Mouse (Mus musculus): ENCODE data around the gene Krtap19-4. TPM values are rescaled to one million over a fixed set of nuclear protein-coding genes. Genes with fewer than 3 reads are reported as not detected.

Krtap19-4 gene
- not detected in 2 replicates for polyA plus RNA-seq (2014; fragmentation: Nextera tagmentation; extraction: Ambion mirVana)

- H3K4me1 ChIP-seq (replicated peaks; ENCODE audit: control insufficient read depth, insufficient read depth, low read length): no peaks in the 10 kb centered on the region
- H3K9me3 ChIP-seq (ENCODE audit: control insufficient read depth, low read length): no peaks in the 10 kb centered on the region
- no peaks in the 10 kb centered on the region for H3K36me3 ChIP-seq (ENCODE audit: control insufficient read depth, insufficient read depth, low read length)
- ATAC-seq (replicated peaks; ENCODE audit: low FRiP score) (no peak), DNase-seq (ENCODE audit: low spot score) (no peak)
- H3K4me3 ChIP-seq (ENCODE audit: low read depth, low read length): no peak within 1 kb of the TSS
- H3K4me2 ChIP-seq: no peak within 1 kb of the TSS
- no peaks in the 10 kb centered on the region for H3K27me3 ChIP-seq (replicated peaks; ENCODE audit: control insufficient read depth, insufficient read depth, low read length)
- WGBS: 81% methylated on average over 5 of the region's 5 CpGs
- no peak within 1 kb of the TSS for H3K9ac ChIP-seq (ENCODE audit: low read depth, low read length)
- H3K27ac ChIP-seq (ENCODE audit: low read depth, low read length): no peak within 1 kb of the TSS
Measured at GRCm38 (mm10) chr16:88884989-88885388, at the start of gene Krtap19-4. Krtap19-4 (minus strand) TSS chr16:88885089.

- Histone ChIP-seq H3K4me1 (replicated peaks; ENCODE audit: control insufficient read depth, insufficient read depth, low read length) (no peaks in the 10 kb centered on the region), H3K36me3 (ENCODE audit: control insufficient read depth, insufficient read depth, low read length) (no peaks in the 10 kb centered on the region), H3K4me3 (ENCODE audit: low read depth, low read length) (no peak within 1 kb of the TSS), H3K9me3 (ENCODE audit: control insufficient read depth, low read length) (no peaks in the 10 kb centered on the region), H3K27ac (ENCODE audit: low read depth, low read length) (no peak within 1 kb of the TSS), H3K27me3 (replicated peaks; ENCODE audit: control insufficient read depth, insufficient read depth, low read length) (no peaks in the 10 kb centered on the region), H3K4me2 (no peak within 1 kb of the TSS), H3K9ac (ENCODE audit: low read depth, low read length) (no peak within 1 kb of the TSS)
- no peak for ATAC-seq (replicated peaks; ENCODE audit: low FRiP score)
- no peak for DNase-seq (ENCODE audit: low spot score)
- WGBS: 87% methylated on average over 3 of the region's 3 CpGs
Measured at GRCm38 (mm10) chr16:88932165-88932564, 47.3 kb upstream of the Krtap19-4 start, which contains the start of gene Krtap19-9b. Krtap19-9b (minus strand) TSS chr16:88932265.

- H3K4me1 ChIP-seq (replicated peaks; ENCODE audit: control insufficient read depth, insufficient read depth, low read length): no peaks in the 10 kb centered on the region
- no peak within 1 kb of the TSS for H3K9ac ChIP-seq (ENCODE audit: low read depth, low read length)
- no peaks in the 10 kb centered on the region; the same call in 1 of the 2 replicates for H3K9me3 ChIP-seq (ENCODE audit: control insufficient read depth, low read length)
- WGBS: 88% methylated on average over 6 of the region's 6 CpGs
- no peak for ATAC-seq (replicated peaks; ENCODE audit: low FRiP score)
- no peak within 1 kb of the TSS for H3K4me2 ChIP-seq
- no peak within 1 kb of the TSS for H3K4me3 ChIP-seq (ENCODE audit: low read depth, low read length)
- no peak within 1 kb of the TSS for H3K27ac ChIP-seq (ENCODE audit: low read depth, low read length)
- H3K27me3 ChIP-seq (replicated peaks; ENCODE audit: control insufficient read depth, insufficient read depth, low read length): no peaks in the 10 kb centered on the region
- no peaks in the 10 kb centered on the region for H3K36me3 ChIP-seq (ENCODE audit: control insufficient read depth, insufficient read depth, low read length)
- no peak for DNase-seq (ENCODE audit: low spot score)
Measured at GRCm38 (mm10) chr16:88896357-88896756, 11.5 kb upstream of the Krtap19-4 start, which contains the start of gene Krtap19-5. Krtap19-5 (minus strand) TSS chr16:88896457.

- Histone ChIP-seq H3K9me3 (ENCODE audit: control insufficient read depth, low read length) (no peaks in the 10 kb centered on the region), H3K4me2 (no peak overlapping the region), H3K4me3 (ENCODE audit: low read depth, low read length) (no peak overlapping the region), H3K4me1 (replicated peaks; ENCODE audit: control insufficient read depth, insufficient read depth, low read length) (no peaks in the 10 kb centered on the region), H3K27ac (ENCODE audit: low read depth, low read length) (no peak overlapping the region), H3K36me3 (ENCODE audit: control insufficient read depth, insufficient read depth, low read length) (no peaks in the 10 kb centered on the region), H3K27me3 (replicated peaks; ENCODE audit: control insufficient read depth, insufficient read depth, low read length) (no peaks in the 10 kb centered on the region), H3K9ac (ENCODE audit: low read depth, low read length) (no peak overlapping the region)
- ATAC-seq (replicated peaks; ENCODE audit: low FRiP score): no peak
- 80% methylated on average over 6 of the region's 6 CpGs for WGBS
- no peak for DNase-seq (ENCODE audit: low spot score)
Measured at GRCm38 (mm10) chr16:88886870-88887269, 2.0 kb upstream of the Krtap19-4 start.

- H3K27ac ChIP-seq (ENCODE audit: low read depth, low read length): no peak within 1 kb of the TSS
- 78% methylated on average over 2 of the region's 2 CpGs for WGBS
Measured at GRCm38 (mm10) chr16:88877938-88878337, 7.0 kb downstream of the Krtap19-4 start, which contains the start of gene Krtap19-3. Krtap19-3 (minus strand) TSS chr16:88878038.

GRCm38 (mm10) chr16:88874169-88874568, 10.7 kb downstream of the Krtap19-4 start, which contains the start of gene Krtap19-2:
Krtap19-2 (minus strand) TSS chr16:88874269.
- DNase-seq (ENCODE audit: low spot score) (no peak), ATAC-seq (replicated peaks; ENCODE audit: low FRiP score) (no peak)
- Histone ChIP-seq H3K4me1 (replicated peaks; ENCODE audit: control insufficient read depth, insufficient read depth, low read length) (no peaks in the 10 kb centered on the region), H3K4me2 (no peak within 1 kb of the TSS), H3K9me3 (ENCODE audit: control insufficient read depth, low read length) (no peaks in the 10 kb centered on the region), H3K4me3 (ENCODE audit: low read depth, low read length) (no peak within 1 kb of the TSS), H3K36me3 (ENCODE audit: control insufficient read depth, insufficient read depth, low read length) (no peaks in the 10 kb centered on the region), H3K27me3 (replicated peaks; ENCODE audit: control insufficient read depth, insufficient read depth, low read length) (no peaks in the 10 kb centered on the region), H3K9ac (ENCODE audit: low read depth, low read length) (no peak within 1 kb of the TSS), H3K27ac (ENCODE audit: low read depth, low read length) (no peak within 1 kb of the TSS)
- WGBS: 92% methylated on average over 3 of the region's 3 CpGs

More at GRCm38 (mm10) chr16:88877938-88878337, 7.0 kb downstream of the Krtap19-4 start, which contains the start of gene Krtap19-3:
- ATAC-seq (replicated peaks; ENCODE audit: low FRiP score) (no peak), DNase-seq (ENCODE audit: low spot score) (no peak)
- H3K4me3 ChIP-seq (ENCODE audit: low read depth, low read length): no peak within 1 kb of the TSS
- H3K4me2 ChIP-seq: no peak within 1 kb of the TSS
- no peaks in the 10 kb centered on the region for H3K36me3 ChIP-seq (ENCODE audit: control insufficient read depth, insufficient read depth, low read length)
- H3K9me3 ChIP-seq (ENCODE audit: control insufficient read depth, low read length): no peaks in the 10 kb centered on the region
- H3K27me3 ChIP-seq (replicated peaks; ENCODE audit: control insufficient read depth, insufficient read depth, low read length): no peaks in the 10 kb centered on the region
- H3K4me1 ChIP-seq (replicated peaks; ENCODE audit: control insufficient read depth, insufficient read depth, low read length): no peaks in the 10 kb centered on the region
- H3K9ac ChIP-seq (ENCODE audit: low read depth, low read length): no peak within 1 kb of the TSS

GRCm38 (mm10) chr16:88869311-88869710, 15.6 kb downstream of the Krtap19-4 start, which contains the start of gene Krtap19-1:
Krtap19-1 (minus strand) TSS chr16:88869411.
- no peaks in the 10 kb centered on the region for H3K27me3 ChIP-seq (replicated peaks; ENCODE audit: control insufficient read depth, insufficient read depth, low read length)
- H3K4me3 ChIP-seq (ENCODE audit: low read depth, low read length): no peak within 1 kb of the TSS
- no peaks in the 10 kb centered on the region for H3K4me1 ChIP-seq (replicated peaks; ENCODE audit: control insufficient read depth, insufficient read depth, low read length)
- no peaks in the 10 kb centered on the region for H3K9me3 ChIP-seq (ENCODE audit: control insufficient read depth, low read length)
- DNase-seq (ENCODE audit: low spot score): no peak
- no peaks in the 10 kb centered on the region for H3K36me3 ChIP-seq (ENCODE audit: control insufficient read depth, insufficient read depth, low read length)
- no peak within 1 kb of the TSS for H3K9ac ChIP-seq (ENCODE audit: low read depth, low read length)
- ATAC-seq (replicated peaks; ENCODE audit: low FRiP score): no peak
- WGBS: 76% methylated on average over 6 of the region's 6 CpGs
- H3K27ac ChIP-seq (ENCODE audit: low read depth, low read length): no peak within 1 kb of the TSS
- no peak within 1 kb of the TSS for H3K4me2 ChIP-seq

- no peak for ATAC-seq (replicated peaks; ENCODE audit: low FRiP score)
- H3K4me3 ChIP-seq (ENCODE audit: low read depth, low read length): no peak overlapping the region
- H3K27me3 ChIP-seq (replicated peaks; ENCODE audit: control insufficient read depth, insufficient read depth, low read length): no peaks in the 10 kb centered on the region
- no peaks in the 10 kb centered on the region for H3K9me3 ChIP-seq (ENCODE audit: control insufficient read depth, low read length)
- H3K9ac ChIP-seq (ENCODE audit: low read depth, low read length): no peak overlapping the region
- no peaks in the 10 kb centered on the region for H3K4me1 ChIP-seq (replicated peaks; ENCODE audit: control insufficient read depth, insufficient read depth, low read length)
- H3K4me2 ChIP-seq: no peak overlapping the region
- H3K27ac ChIP-seq (ENCODE audit: low read depth, low read length): no peak overlapping the region
- no peak for DNase-seq (ENCODE audit: low spot score)
- WGBS: 80% methylated on average over 4 of the region's 4 CpGs
- H3K36me3 ChIP-seq (ENCODE audit: control insufficient read depth, insufficient read depth, low read length): no peaks in the 10 kb centered on the region
Measured at GRCm38 (mm10) chr16:88864887-88865407, 19.9 kb downstream of the Krtap19-4 start.

GRCm38 (mm10) chr16:88851450-88851849, 33.4 kb downstream of the Krtap19-4 start:
- 20% methylated on average over 5 of the region's 5 CpGs for WGBS
- no peaks in the 10 kb centered on the region for H3K36me3 ChIP-seq (ENCODE audit: control insufficient read depth, insufficient read depth, low read length)
- no peak for DNase-seq (ENCODE audit: low spot score)
- H3K27ac ChIP-seq (ENCODE audit: low read depth, low read length): no peak overlapping the region
- no peak overlapping the region for H3K4me3 ChIP-seq (ENCODE audit: low read depth, low read length)
- no peaks in the 10 kb centered on the region for H3K27me3 ChIP-seq (replicated peaks; ENCODE audit: control insufficient read depth, insufficient read depth, low read length)
- H3K9me3 ChIP-seq (ENCODE audit: control insufficient read depth, low read length): no peaks in the 10 kb centered on the region
- H3K9ac ChIP-seq (ENCODE audit: low read depth, low read length): no peak overlapping the region
- no peaks in the 10 kb centered on the region for H3K4me1 ChIP-seq (replicated peaks; ENCODE audit: control insufficient read depth, insufficient read depth, low read length)
- no peak for ATAC-seq (replicated peaks; ENCODE audit: low FRiP score)
- no peak overlapping the region for H3K4me2 ChIP-seq
